8 mouse cellular contexts compared by ENCODE assay signal in genomic region chr7:16158735-16159134, GRCm38 (mm10). TPM values are rescaled to one million over a fixed set of nuclear protein-coding genes. Genes with fewer than 3 reads are reported as not detected.
DNase-seq lines count a peak whose midpoint lies in the region; ATAC-seq and TF ChIP-seq lines count a peak whose summit lies in the region.

No protein-coding gene starts in this region.

- TF ChIP-seq POLR2A in thymus, adult 2 months (IDR thresholded peaks at IDR 0.05; ENCODE audit: control insufficient read depth, extremely low read depth, insufficient read depth, low read length, poor library complexity): no peak

- 8% methylated on average over 39 of the region's 39 CpGs for WGBS in liver, embryonic 12.5 days (ENCODE audit: insufficient replicate concordance)
- WGBS in hindbrain, postnatal 0 days: 20% methylated on average over 39 of the region's 39 CpGs
- WGBS in stomach, embryonic 14.5 days: 10% methylated on average over 39 of the region's 39 CpGs
- 15% methylated on average over 39 of the region's 39 CpGs for WGBS in thymus, adult 2 months

- intact Hi-C loops in gastrocnemius, postnatal 14 days (cut with DNase I; ENCODE audit: low total_unique reads): loop anchor here (5.0 kb wide), 1 partner anchor 101 kb away; no protein-coding TSS in a partner anchor

- H3K4me3 ChIP-seq in liver, embryonic 12.5 days: no peak overlapping the region
- 0 out of 2 replicates have a peak overlapping the region, but pooled peaks have one; percentile 6 for H3K4me3 ChIP-seq in hindbrain, postnatal 0 days (ENCODE audit: low read length)
- no peak overlapping the region for H3K4me3 ChIP-seq in stomach, embryonic 14.5 days (ENCODE audit: low read depth, low read length)
- no peak overlapping the region for H3K4me3 ChIP-seq in thymus, adult 2 months (ENCODE audit: control insufficient read depth, insufficient read depth, low read length)

- no peaks in the 10 kb centered on the region for H3K36me3 ChIP-seq in liver, embryonic 12.5 days
- H3K36me3 ChIP-seq in hindbrain, postnatal 0 days (ENCODE audit: insufficient read depth, low read length): peaks cover 6% of the 10 kb centered on the region; the same call in 1 of the 2 replicates
- H3K36me3 ChIP-seq in stomach, embryonic 14.5 days (ENCODE audit: control insufficient read depth, insufficient read depth, low read length): no peaks in the 10 kb centered on the region
- no peaks in the 10 kb centered on the region for H3K36me3 ChIP-seq in thymus, adult 2 months (ENCODE audit: control insufficient read depth, insufficient read depth, low read length)

- peak; percentile 42 to 45 for DNase-seq in cerebellum, adult 18-20 months
- no peak for DNase-seq in cerebellum, adult 11 months
- no peak for DNase-seq in liver
- peak; percentile 14 for DNase-seq in hindbrain, postnatal 0 days (ENCODE audit: low spot score)
- no peak for DNase-seq in thymus, adult 2 months
- DNase-seq in gastrocnemius, postnatal 14 days: no peak

- no peak for TF ChIP-seq CTCF in hindbrain, postnatal 0 days (IDR thresholded peaks at IDR 0.05; ENCODE audit: low read depth)
- no peak for TF ChIP-seq CTCF in thymus, adult 2 months (IDR thresholded peaks at IDR 0.05; ENCODE audit: borderline replicate concordance, control insufficient read depth, extremely low read depth, insufficient read depth, low read length, poor library complexity)

- H3K27ac ChIP-seq in liver, embryonic 12.5 days: no peak overlapping the region
- no peak overlapping the region for H3K27ac ChIP-seq in hindbrain, postnatal 0 days
- no peak overlapping the region for H3K27ac ChIP-seq in stomach, embryonic 14.5 days (ENCODE audit: low read length)
- H3K27ac ChIP-seq in thymus, adult 2 months (ENCODE audit: control insufficient read depth, insufficient read depth, low read length): no peak overlapping the region

- peaks cover 48% of the 10 kb centered on the region for H3K27me3 ChIP-seq in liver, embryonic 12.5 days (replicated peaks)
- H3K27me3 ChIP-seq in hindbrain, postnatal 0 days (ENCODE audit: insufficient read depth, low read length): no peaks in the 10 kb centered on the region
- H3K27me3 ChIP-seq in stomach, embryonic 14.5 days (ENCODE audit: control insufficient read depth, insufficient read depth, low read length): peaks cover 4% of the 10 kb centered on the region; the same call in 1 of the 2 replicates
- H3K27me3 ChIP-seq in thymus, adult 2 months (ENCODE audit: control insufficient read depth, insufficient read depth, low read length): peaks cover 5% of the 10 kb centered on the region; the same call in 1 of the 2 replicates

- no peaks in the 10 kb centered on the region for H3K4me1 ChIP-seq in liver, embryonic 12.5 days
- H3K4me1 ChIP-seq in hindbrain, postnatal 0 days (ENCODE audit: insufficient read depth, low read length): no peaks in the 10 kb centered on the region
- no peaks in the 10 kb centered on the region for H3K4me1 ChIP-seq in stomach, embryonic 14.5 days (ENCODE audit: control insufficient read depth, insufficient read depth, low read length)
- no peaks in the 10 kb centered on the region for H3K4me1 ChIP-seq in thymus, adult 2 months (replicated peaks; ENCODE audit: control insufficient read depth, insufficient read depth, low read length)

- no peak overlapping the region for H3K9ac ChIP-seq in liver, embryonic 12.5 days
- no peak overlapping the region for H3K9ac ChIP-seq in hindbrain, postnatal 0 days (replicated peaks; ENCODE audit: low read length)
- H3K9ac ChIP-seq in stomach, embryonic 14.5 days (replicated peaks; ENCODE audit: low read depth, low read length): no peak overlapping the region

- H3K4me2 ChIP-seq in liver, embryonic 12.5 days: peak overlapping the region; percentile 8; the same call in 1 of the 2 replicates
- H3K4me2 ChIP-seq in hindbrain, postnatal 0 days (ENCODE audit: low read depth, low read length): peak overlapping the region; percentile 35
- peak overlapping the region; percentile 29; the same call in 1 of the 2 replicates for H3K4me2 ChIP-seq in stomach, embryonic 14.5 days (replicated peaks; ENCODE audit: low read depth, low read length)

- H3K9me3 ChIP-seq in liver, embryonic 12.5 days (replicated peaks): no peaks in the 10 kb centered on the region; the same call in 1 of the 2 replicates
- no peaks in the 10 kb centered on the region for H3K9me3 ChIP-seq in hindbrain, postnatal 0 days (ENCODE audit: low read length)
- H3K9me3 ChIP-seq in stomach, embryonic 14.5 days (ENCODE audit: control insufficient read depth, low read depth, low read length): peaks cover 3% of the 10 kb centered on the region; the same call in 1 of the 2 replicates

- ATAC-seq in liver, embryonic 12.5 days: no peak
- ATAC-seq in hindbrain, postnatal 0 days: peak; percentile 25; the same call in 1 of the 2 replicates
- no peak for ATAC-seq in stomach, embryonic 14.5 days (ENCODE audit: insufficient number of reproducible peaks, insufficient read depth, low FRiP score, low read depth)

RNA-seq across cellular contexts. Expression of gene Meis3, which starts 16.2 kb away (rescaled TPM):
- 4.4 and 5.7 TPM in 2 replicates for polyA plus RNA-seq in liver, embryonic 12.5 days (2016; fragmentation: Nextera tagmentation; extraction: Ambion mirVana)
- total RNA-seq in hindbrain, postnatal 0 days (2014; rRNA removed): 76.6 and 81.3 TPM in 2 replicates
- 77.5 and 84.6 TPM in 2 replicates for polyA plus RNA-seq in hindbrain, postnatal 0 days (2015; fragmentation: Nextera tagmentation; extraction: Ambion mirVana)
- polyA plus RNA-seq in stomach, embryonic 14.5 days (2014; fragmentation: Nextera tagmentation; extraction: Ambion mirVana): 32.2 and 44.4 TPM in 2 replicates
- polyA plus RNA-seq in thymus, adult 2 months (2012; rRNA removed): 65.2 and 66.8 TPM in 2 replicates
- 1 to 10 TPM; 2.5 to 3.1 TPM for total RNA-seq in gastrocnemius, postnatal 14 days (2021)

RNA-seq across cellular contexts. Expression of gene Slc8a2, which starts 29.1 kb away (rescaled TPM):
- polyA plus RNA-seq in liver, embryonic 12.5 days (2016; fragmentation: Nextera tagmentation; extraction: Ambion mirVana): not detected in 2 replicates
- total RNA-seq in hindbrain, postnatal 0 days (2014; rRNA removed): 78.6 and 79.4 TPM in 2 replicates
- polyA plus RNA-seq in hindbrain, postnatal 0 days (2015; fragmentation: Nextera tagmentation; extraction: Ambion mirVana): 1.2 TPM in 2 replicates
- polyA plus RNA-seq in stomach, embryonic 14.5 days (2014; fragmentation: Nextera tagmentation; extraction: Ambion mirVana): 0.35 and 0.38 TPM in 2 replicates
- 1.1 and 1.2 TPM in 2 replicates for polyA plus RNA-seq in thymus, adult 2 months (2012; rRNA removed)
- total RNA-seq in gastrocnemius, postnatal 14 days (2021): under 1 TPM; 0.24 to 0.25 TPM

RNA-seq across cellular contexts. Expression of gene Kptn, which starts 39.0 kb away (rescaled TPM):
- polyA plus RNA-seq in liver, embryonic 12.5 days (2016; fragmentation: Nextera tagmentation; extraction: Ambion mirVana): 13.4 and 15.0 TPM in 2 replicates
- 33.3 and 41.7 TPM in 2 replicates for total RNA-seq in hindbrain, postnatal 0 days (2014; rRNA removed)
- polyA plus RNA-seq in hindbrain, postnatal 0 days (2015; fragmentation: Nextera tagmentation; extraction: Ambion mirVana): 33.2 and 35.8 TPM in 2 replicates
- polyA plus RNA-seq in stomach, embryonic 14.5 days (2014; fragmentation: Nextera tagmentation; extraction: Ambion mirVana): 30.3 and 31.2 TPM in 2 replicates
- 27.4 and 28.1 TPM in 2 replicates for polyA plus RNA-seq in thymus, adult 2 months (2012; rRNA removed)
- 10 to 100 TPM; 12.2 to 14.4 TPM for total RNA-seq in gastrocnemius, postnatal 14 days (2021)

Comparison
In these comparisons a context has a peak if more than half of its experiments do, and no peak if none do; other contexts are left out.
1. DNase-seq: peak in cerebellum, adult 18-20 months (2 of 2) and hindbrain, postnatal 0 days (single experiment); none in cerebellum, adult 11 months (single experiment), liver (single experiment), thymus, adult 2 months (single experiment) and gastrocnemius, postnatal 14 days (single experiment).
2. Peak in every context shown above with its lines, with median percentiles within 50 percentile points of each other: H3K4me2 ChIP-seq.